Mouse (Mus musculus) G1E (cell line): ENCODE results near the gene 6430571L13Rik. TPM values are rescaled to one million over a fixed set of nuclear protein-coding genes. Genes with fewer than 3 reads are reported as not detected.

Experiments
- ATAC-seq: 2 replicates; pipeline ENCODE4 v1.8.0; 2016; ENCODE audit warnings: mild to moderate bottlenecking; ENCODE audit not compliant: insufficient number of reproducible peaks, poor library complexity, low FRiP score, severe bottlenecking; ENCODE audit errors: extremely low read depth
- DNase-seq: peaks from one replicate; pipeline ENCODE4 v3.0.0; 2012; ENCODE audit warnings: low spot score
- H3K27me3 ChIP-seq: 2 replicates; pipeline ENCODE4 v1.6.1; 2012; ENCODE audit warnings: mild to moderate bottlenecking, low read length, inconsistent platforms; ENCODE audit not compliant: insufficient read depth
- H3K36me3 ChIP-seq: replicated peaks from 2 replicates; pipeline ENCODE3; 2012; ENCODE audit warnings: mild to moderate bottlenecking, inconsistent platforms
- H3K4me1 ChIP-seq: 2 replicates; pipeline ENCODE4 v1.6.1; 2012; ENCODE audit warnings: low read depth, low read length, inconsistent platforms, mixed read lengths; ENCODE audit not compliant: insufficient read depth
- H3K4me3 ChIP-seq: 2 replicates; pipeline ENCODE4 v1.5.1; 2012; ENCODE audit warnings: low read depth, mild to moderate bottlenecking, inconsistent platforms, low read length, moderate library complexity, mixed read lengths
- H3K9me3 ChIP-seq: replicated peaks from 2 replicates; pipeline ENCODE4 v1.6.1; 2012; ENCODE audit warnings: inconsistent platforms
- CTCF ChIP-seq: IDR thresholded peaks from 2 replicates; pipeline ENCODE4 v1.5.1; 2012; ENCODE audit warnings: low read depth, low read length, inconsistent platforms, mixed read lengths
- GATA1 ChIP-seq: IDR thresholded peaks from 2 replicates; pipeline ENCODE4 v1.6.1; 2012; ENCODE audit warnings: borderline replicate concordance, low read length, inconsistent platforms, mixed read lengths
- GATA2 ChIP-seq: IDR thresholded peaks from 2 replicates; pipeline ENCODE4 v1.6.1; 2012; ENCODE audit warnings: low read depth, low read length, inconsistent platforms, borderline replicate concordance
- POLR2AphosphoS5 ChIP-seq: IDR thresholded peaks from 2 replicates; pipeline ENCODE4 v1.6.1; 2012; ENCODE audit warnings: low read depth, low read length, inconsistent platforms; ENCODE audit not compliant: insufficient replicate concordance
- TAL1 ChIP-seq: conservative IDR thresholded peaks from 2 replicates; pipeline ENCODE4 v1.6.1; 2012; ENCODE audit warnings: low read depth, low read length, inconsistent platforms, mixed read lengths
- polyA plus RNA-seq: library from polyadenylated mRNA; stranded (reverse); fragments of >175 nt; gene quantifications from 2 replicates; pipeline ENCODE4 v1.2.3, GENCODE M21; 2012
- total RNA-seq, 2 experiments: library from RNA; stranded (forward) in 1 of 2; stranded (reverse) in 1 of 2; fragments of 200-1000 nt in 1 of 2; fragments of >200 nt in 1 of 2; fragmentation: Nextera tagmentation in 1 of 2; gene quantifications; 2 replicates each; pipeline ENCODE4 v1.2.3; 2014 to 2017

6430571L13Rik gene
- total and polyA plus RNA-seq, 3 experiments = 0.29 to 0.76 TPM; not detected in 1

DNA sequence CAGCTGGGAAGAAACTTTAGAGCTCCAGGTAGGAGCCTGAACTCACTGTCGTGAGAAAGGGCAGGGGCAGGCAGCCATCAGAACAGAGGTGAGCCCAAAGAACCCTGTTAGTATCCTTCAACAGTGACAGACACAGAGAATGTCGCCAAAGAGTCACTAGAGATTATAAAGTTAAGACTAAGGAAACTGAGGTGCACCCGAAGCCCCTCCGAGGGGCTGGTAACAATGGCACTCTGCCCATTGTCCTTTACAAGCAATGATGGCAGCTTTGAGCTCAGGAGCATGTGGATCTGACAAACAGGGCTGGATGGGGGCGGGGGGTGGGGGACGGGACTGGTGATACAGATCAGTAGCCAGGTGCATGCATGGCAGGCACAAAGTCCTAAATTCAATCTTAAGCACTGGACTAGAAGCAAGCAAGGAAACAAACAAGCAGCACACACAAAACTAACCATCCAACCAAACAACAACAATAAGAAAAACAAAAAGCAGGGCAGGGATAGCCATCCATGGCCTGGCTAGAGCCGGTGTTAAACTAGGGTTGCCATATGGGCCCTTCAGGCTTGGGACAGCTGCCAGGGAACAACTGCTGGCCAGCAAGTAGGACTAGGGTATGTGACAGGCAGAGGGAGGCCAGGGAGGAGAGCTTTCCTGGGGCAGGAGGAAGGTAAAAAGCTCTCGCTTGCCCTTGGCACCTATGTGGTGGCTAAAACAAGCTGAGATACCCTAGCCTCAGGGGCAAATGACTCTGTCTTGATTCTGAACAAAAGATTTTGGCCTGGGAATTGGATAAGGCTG is 2.9 kb downstream of the 6430571L13Rik start:
- H3K4me3 ChIP-seq = no peak overlapping the region
- TF ChIP-seq TAL1 = no peak
- TF ChIP-seq GATA2 = no peak
- TF ChIP-seq POLR2AphosphoS5 = no peak
- TF ChIP-seq CTCF = no peak
- no peak for TF ChIP-seq GATA1
- DNase-seq = no peak
- no peak for ATAC-seq
- H3K9me3 ChIP-seq = no peaks in the 10 kb centered on the region
- peaks cover 39% of the 10 kb centered on the region for H3K4me1 ChIP-seq
- H3K27me3 ChIP-seq = peaks cover 49% of the 10 kb centered on the region
- H3K36me3 ChIP-seq = no peaks in the 10 kb centered on the region

DNA sequence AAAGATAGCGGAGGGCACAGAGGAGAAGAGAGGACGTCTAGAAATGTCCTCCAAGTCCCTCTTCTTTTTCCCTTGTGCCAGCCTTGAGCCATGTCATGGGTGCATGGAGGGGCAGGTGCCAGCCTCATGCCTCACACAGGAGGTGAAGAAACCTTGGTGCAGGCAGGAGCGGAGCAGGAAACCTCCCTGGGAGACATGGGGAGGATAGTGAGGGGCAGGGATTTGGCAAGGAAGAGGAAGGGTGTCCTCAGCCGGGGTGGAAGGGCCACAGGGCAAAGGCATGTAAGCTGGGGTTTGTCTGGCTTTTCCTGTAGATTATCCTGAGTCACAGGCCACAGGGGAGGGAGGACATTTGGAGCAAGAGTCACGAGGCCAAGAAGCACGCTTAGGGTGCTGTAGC is 3.6 kb downstream of the 6430571L13Rik start:
- no peaks in the 10 kb centered on the region for H3K9me3 ChIP-seq
- H3K4me3 ChIP-seq = no peak overlapping the region
- no peaks in the 10 kb centered on the region for H3K36me3 ChIP-seq
- no peak for TF ChIP-seq POLR2AphosphoS5
- no peak for TF ChIP-seq TAL1
- TF ChIP-seq GATA1 = no peak
- TF ChIP-seq GATA2 = no peak
- TF ChIP-seq CTCF = no peak
- no peak for ATAC-seq
- DNase-seq = no peak
- H3K27me3 ChIP-seq = peaks cover 54% of the 10 kb centered on the region
- H3K4me1 ChIP-seq = peaks cover 36% of the 10 kb centered on the region

DNA sequence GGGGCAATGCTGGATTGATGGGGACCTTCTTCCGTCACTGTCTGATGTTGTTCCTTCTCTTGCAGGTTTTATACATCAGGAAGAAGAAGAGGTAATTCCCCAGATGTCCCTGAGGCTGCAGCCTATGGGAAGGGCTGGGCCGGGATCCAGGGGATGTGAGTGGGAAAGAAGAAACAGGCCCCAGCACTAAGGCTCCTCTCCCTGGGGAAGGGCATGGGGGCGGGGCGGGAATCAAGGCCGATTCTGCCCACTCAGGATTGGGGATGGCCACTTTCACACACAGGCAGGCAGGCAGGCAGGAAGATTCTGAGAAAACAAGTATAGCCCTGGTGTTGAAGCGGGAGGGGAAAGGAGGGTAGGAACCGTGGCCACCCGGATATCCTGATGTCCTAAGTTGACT is 5.7 kb downstream of the 6430571L13Rik start:
- H3K36me3 ChIP-seq = no peaks in the 10 kb centered on the region
- TF ChIP-seq POLR2AphosphoS5 (no peak), GATA2 (no peak), GATA1 (no peak), CTCF (no peak), TAL1 (no peak)
- DNase-seq (no peak), ATAC-seq (no peak)
- H3K9me3 ChIP-seq = no peaks in the 10 kb centered on the region
- H3K27me3 ChIP-seq = peaks cover 66% of the 10 kb centered on the region
- no peak overlapping the region for H3K4me3 ChIP-seq
- peaks cover 25% of the 10 kb centered on the region for H3K4me1 ChIP-seq

DNA sequence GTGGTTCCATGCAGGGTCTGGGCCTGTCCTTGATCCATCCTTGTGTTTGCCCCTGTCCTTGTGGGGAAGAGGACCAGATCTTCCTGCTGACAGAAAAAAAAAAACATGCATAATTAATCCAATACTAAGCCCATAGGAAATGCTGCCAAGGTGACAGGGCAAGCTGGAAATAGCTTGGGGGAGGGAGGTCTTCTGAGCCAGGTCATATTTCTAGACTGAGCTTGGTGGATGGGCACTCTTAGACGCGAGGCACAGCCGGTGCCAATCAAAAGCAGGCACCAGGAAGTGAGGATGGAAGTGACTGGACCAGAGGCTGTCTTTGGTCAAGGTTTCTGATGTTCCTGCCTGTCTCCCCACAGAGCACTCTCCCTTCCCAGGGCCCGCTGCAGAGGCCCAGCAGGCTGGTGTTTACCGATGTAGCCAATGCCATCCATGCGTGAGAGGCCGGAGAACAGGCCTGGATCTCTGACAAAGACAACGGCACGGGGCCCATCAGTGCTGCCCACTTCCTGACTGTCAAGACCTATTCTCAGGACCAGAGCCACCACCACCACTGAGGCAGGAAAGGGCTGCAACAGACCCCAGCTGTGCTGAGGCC is 7.3 kb downstream of the 6430571L13Rik start:
- DNase-seq (no peak), ATAC-seq (no peak)
- no peak overlapping the region for H3K4me3 ChIP-seq
- H3K36me3 ChIP-seq = no peaks in the 10 kb centered on the region
- TF ChIP-seq GATA1 = no peak
- TF ChIP-seq GATA2 = no peak
- TF ChIP-seq CTCF = no peak
- H3K27me3 ChIP-seq = peaks cover 74% of the 10 kb centered on the region
- peaks cover 13% of the 10 kb centered on the region for H3K4me1 ChIP-seq
- no peaks in the 10 kb centered on the region for H3K9me3 ChIP-seq

DNA sequence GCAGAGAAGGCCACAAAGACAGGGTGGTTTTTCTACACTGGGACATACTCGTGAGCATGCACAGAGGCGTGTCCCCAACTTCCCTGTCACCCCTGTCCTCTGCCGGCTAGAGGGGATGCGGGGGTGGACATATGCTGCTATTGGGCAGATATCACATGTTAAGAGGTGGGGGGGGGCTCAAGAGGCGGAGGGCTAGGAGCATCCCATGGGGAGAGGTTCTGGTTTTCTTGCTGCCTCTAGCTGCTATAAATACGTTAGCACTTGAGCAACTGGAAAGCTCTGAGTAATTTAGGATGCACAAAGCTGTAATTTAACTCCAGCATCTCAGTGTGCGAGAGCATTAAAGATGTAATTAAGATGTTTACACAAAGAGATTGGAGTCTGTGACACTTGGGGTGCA is 8.9 kb downstream of the 6430571L13Rik start:
- TF ChIP-seq CTCF (no peak), POLR2AphosphoS5 (no peak), GATA1 (no peak), GATA2 (no peak), TAL1 (no peak)
- Histone ChIP-seq H3K36me3 (no peaks in the 10 kb centered on the region), H3K4me3 (no peak overlapping the region), H3K27me3 (peaks cover 74% of the 10 kb centered on the region), H3K9me3 (no peaks in the 10 kb centered on the region), H3K4me1 (peaks cover 14% of the 10 kb centered on the region)
- ATAC-seq = no peak
- DNase-seq = no peak

DNA sequence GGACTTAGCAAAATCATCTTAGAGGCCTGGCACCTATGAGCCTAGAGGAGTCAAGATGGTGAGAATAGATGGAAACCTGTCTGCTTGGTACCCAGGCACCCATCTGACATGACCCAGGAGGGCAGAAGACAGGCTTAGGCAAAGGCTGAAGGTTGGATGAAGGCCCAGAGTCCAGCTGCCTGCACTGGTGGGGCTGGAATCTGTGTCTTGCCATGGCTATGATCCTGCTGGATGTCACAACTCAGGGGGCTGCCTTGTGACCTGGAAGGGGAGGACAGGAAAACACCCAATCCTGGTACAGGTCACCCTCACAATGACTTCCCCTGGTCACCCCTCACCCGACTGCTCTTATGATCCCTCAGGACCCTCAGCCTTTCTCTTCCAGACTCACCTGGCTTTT is 14.4 kb downstream of the 6430571L13Rik start:
- TF ChIP-seq CTCF (no peak), POLR2AphosphoS5 (no peak), TAL1 (no peak), GATA2 (no peak), GATA1 (no peak)
- no peak for DNase-seq
- H3K4me3 ChIP-seq = no peak overlapping the region
- H3K4me1 ChIP-seq = peaks cover 32% of the 10 kb centered on the region
- peaks cover 61% of the 10 kb centered on the region for H3K27me3 ChIP-seq
- no peak for ATAC-seq
- H3K36me3 ChIP-seq = no peaks in the 10 kb centered on the region
- H3K9me3 ChIP-seq = no peaks in the 10 kb centered on the region
